Mouse (Mus musculus): ENCODE measurements around the gene Tnfrsf14.

DNA sequence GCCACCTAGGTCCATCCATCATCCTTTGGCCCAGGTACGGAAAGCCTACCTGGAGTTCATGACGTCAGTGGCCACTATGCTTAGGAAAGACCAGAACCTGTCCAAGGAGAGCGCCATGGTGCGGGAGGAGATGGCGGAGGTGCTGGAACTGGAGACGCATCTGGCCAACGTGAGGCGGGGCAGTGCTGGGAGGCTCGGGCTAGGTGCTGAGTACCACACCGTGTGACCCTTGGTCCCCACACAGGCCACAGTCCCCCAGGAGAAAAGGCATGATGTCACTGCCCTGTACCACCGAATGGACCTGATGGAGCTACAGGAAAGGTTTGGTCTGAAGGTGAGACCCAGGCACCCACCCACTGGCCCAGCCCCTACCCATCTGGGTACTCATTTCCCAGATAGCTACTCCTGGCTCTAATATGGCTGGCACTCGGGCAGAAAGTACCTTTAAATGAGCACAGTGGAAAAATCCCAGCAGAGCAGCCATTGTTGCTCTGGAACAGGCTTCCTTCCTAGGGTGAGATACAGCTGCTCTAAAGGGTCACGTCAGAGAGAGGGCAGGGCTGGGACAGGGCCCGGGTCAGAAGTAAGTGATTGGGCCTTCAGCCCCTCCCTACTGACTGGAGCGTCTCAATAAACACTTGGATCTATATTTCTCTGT lies 40.6 kb downstream of the Tnfrsf14 start:
- TF ChIP-seq POLR2A (IDR thresholded peaks at IDR 0.05; ENCODE audit: low read depth, low read length) (no peak), CTCF (IDR thresholded peaks at IDR 0.05; ENCODE audit: borderline replicate concordance, insufficient read depth, low read length) (no peak)

Data from embryonic fibroblast, embryonic 13.5 days (primary cell).